Mouse (Mus musculus): ENCODE measurements around the gene Arhgef25.
"Not testable (repeated sequence)": the region's sequence is repeated elsewhere in the genome, so short reads cannot be mapped to it uniquely, and the experiment has no call there.

The Arhgef25 gene

GRCm38 (mm10) chr10:127205373-127205772 is 15.5 kb upstream of the Arhgef25 start:
- no peak for DNase-seq (ENCODE audit: extremely low spot score, low spot score)

GRCm38 (mm10) chr10:127204589-127204988 is 14.7 kb upstream of the Arhgef25 start:
- no peak for DNase-seq (ENCODE audit: extremely low spot score, low spot score)

GRCm38 (mm10) chr10:127203106-127203505 is 13.2 kb upstream of the Arhgef25 start:
- no peak for DNase-seq (ENCODE audit: extremely low spot score, low spot score)

GRCm38 (mm10) chr10:127200279-127200678 is 10.4 kb upstream of the Arhgef25 start:
- DNase-seq (ENCODE audit: extremely low spot score, low spot score), result no peak

- no peak for DNase-seq (ENCODE audit: extremely low spot score, low spot score)
These were observed 9.6 kb upstream of the Arhgef25 start for GRCm38 (mm10) chr10:127199474-127199873.

- no peak for DNase-seq (ENCODE audit: extremely low spot score, low spot score)
These were observed 9.2 kb upstream of the Arhgef25 start for GRCm38 (mm10) chr10:127199068-127199467.

GRCm38 (mm10) chr10:127198492-127198891 is 8.6 kb upstream of the Arhgef25 start:
- DNase-seq (ENCODE audit: extremely low spot score, low spot score), result no peak

- no peak for DNase-seq (ENCODE audit: extremely low spot score, low spot score)
These were observed 7.7 kb upstream of the Arhgef25 start for GRCm38 (mm10) chr10:127197505-127198110.

- DNase-seq (ENCODE audit: extremely low spot score, low spot score), result no peak
These were observed 7.2 kb upstream of the Arhgef25 start for GRCm38 (mm10) chr10:127197104-127197503.

- peak; percentile 42 for DNase-seq (ENCODE audit: extremely low spot score, low spot score)
These were observed 6.5 kb upstream of the Arhgef25 start for GRCm38 (mm10) chr10:127196392-127196791.

GRCm38 (mm10) chr10:127195328-127196129 is 5.6 kb upstream of the Arhgef25 start, which contains the start of gene Dtx3:
Gene Dtx3 (minus strand): TSS chr10:127195728.
- DNase-seq (ENCODE audit: extremely low spot score, low spot score), result peak; percentile 75

- DNase-seq (ENCODE audit: extremely low spot score, low spot score), result peak; percentile 39
These were observed 4.8 kb upstream of the Arhgef25 start for GRCm38 (mm10) chr10:127194428-127195327.

GRCm38 (mm10) chr10:127193011-127193410 is 3.1 kb upstream of the Arhgef25 start:
- DNase-seq (ENCODE audit: extremely low spot score, low spot score), result no peak

GRCm38 (mm10) chr10:127192057-127192328 is 2.1 kb upstream of the Arhgef25 start:
- not testable (repeated sequence) for DNase-seq (ENCODE audit: extremely low spot score, low spot score)

- DNase-seq (ENCODE audit: extremely low spot score, low spot score), result no peak
These were observed 1.5 kb upstream of the Arhgef25 start for GRCm38 (mm10) chr10:127191191-127192056.

GRCm38 (mm10) chr10:127190398-127191190 is 711 bp upstream of the Arhgef25 start:
- DNase-seq (ENCODE audit: extremely low spot score, low spot score), result no peak

- peak; percentile 67 for DNase-seq (ENCODE audit: extremely low spot score, low spot score)
These were observed 700 bp downstream of the Arhgef25 start for GRCm38 (mm10) chr10:127189116-127189650.

GRCm38 (mm10) chr10:127188465-127189115 is 1.3 kb downstream of the Arhgef25 start:
- peak; percentile 89 for DNase-seq (ENCODE audit: extremely low spot score, low spot score)

GRCm38 (mm10) chr10:127188079-127188453 is 1.8 kb downstream of the Arhgef25 start:
- DNase-seq (ENCODE audit: extremely low spot score, low spot score), result no peak
